ENCODE assay signal across 19 mouse cellular contexts in genomic region chr7:72973771-72974170, GRCm38 (mm10).
DNase-seq lines count a peak whose midpoint lies in the region; TF ChIP-seq lines count a peak whose summit lies in the region.
"Had no signal": no experiment of that assay in that cellular context is flagged by ENCODE, and none has a peak within 500 bp of the region (broad histone marks: within the 10 kb centered on the region; RNA-seq: fewer than 3 reads in every experiment).

No protein-coding gene starts in this region.

- intact Hi-C loops in gastrocnemius, adult 2 months (cut with DNase I), result no loop called here
- intact Hi-C loops in heart, adult 2 months (cut with DNase I), result no loop called here
- intact Hi-C loops in heart, postnatal 14 days (cut with DNase I), result no loop called here

- TF ChIP-seq POLR2A in heart, adult 2 months (IDR thresholded peaks at IDR 0.05; ENCODE audit: insufficient read depth, low read depth, low read length), result no peak

- no peaks in the 10 kb centered on the region for H3K36me3 ChIP-seq in heart, adult 2 months (ENCODE audit: control insufficient read depth, insufficient read depth, low read length)
- H3K36me3 ChIP-seq: heart, embryonic 12.5 days; heart, embryonic 15.5 days; hindbrain, embryonic 12.5 days; hindbrain, embryonic 15.5 days had no signal

- TF ChIP-seq EP300 in heart, adult 2 months (IDR thresholded peaks at IDR 0.05; ENCODE audit: insufficient read depth, low read depth, low read length), result no peak

- DNase-seq in gastrocnemius, adult 2 months, result peak; percentile 31
- no peak for DNase-seq in gastrocnemius, adult 18-20 months (ENCODE audit: low spot score)
- DNase-seq in heart, adult 2 months, result peak; percentile 21 to 24
- no peak for DNase-seq in heart, postnatal 14 days
- peak; percentile 59 for DNase-seq in adipocyte (ENCODE audit: low spot score)
- peak; percentile 4 for DNase-seq in skeletal muscle tissue, adult 2 months (ENCODE audit: low read depth, low spot score)
- no peak for DNase-seq in kidney, adult 11 months
- DNase-seq: adrenal gland, postnatal 10 days; adrenal gland, postnatal 36 days; cerebellum, adult 18-20 months; cerebellum, adult 9-10 months; cerebellum, postnatal 14 days; forebrain, postnatal 0 days; gastrocnemius, postnatal 10 days; gastrocnemius, postnatal 36 days had no signal

- no peak for TF ChIP-seq CTCF in gastrocnemius, adult 2 months (IDR thresholded peaks at IDR 0.05)
- TF ChIP-seq CTCF in heart, adult 2 months (IDR thresholded peaks at IDR 0.05), result no peak

- no peaks in the 10 kb centered on the region for H3K27me3 ChIP-seq in heart, adult 2 months (ENCODE audit: control insufficient read depth, insufficient read depth, low read length)
- H3K27me3 ChIP-seq: heart, embryonic 12.5 days; heart, embryonic 15.5 days; hindbrain, embryonic 12.5 days; hindbrain, embryonic 15.5 days had no signal

- peaks cover 2% of the 10 kb centered on the region for H3K4me1 ChIP-seq in heart, adult 2 months (ENCODE audit: control insufficient read depth, insufficient read depth, low read length)
- H3K4me1 ChIP-seq: hindbrain, embryonic 12.5 days; hindbrain, embryonic 15.5 days had no signal

- 62% methylated on average over 3 of the region's 3 CpGs for WGBS in heart, adult 2 months

- H3K9ac ChIP-seq in heart, adult 2 months (ENCODE audit: low read depth, low read length), result no peak overlapping the region
- H3K9ac ChIP-seq: forebrain, postnatal 0 days; heart, embryonic 12.5 days; heart, embryonic 15.5 days; hindbrain, embryonic 12.5 days; hindbrain, embryonic 15.5 days had no signal

- H3K27ac ChIP-seq in gastrocnemius, adult 2 months, result no peak overlapping the region
- H3K27ac ChIP-seq in heart, adult 2 months, result no peak overlapping the region
- H3K27ac ChIP-seq: heart, embryonic 15.5 days; hindbrain, embryonic 12.5 days; hindbrain, embryonic 15.5 days had no signal

- H3K79me2 ChIP-seq in heart, adult 2 months (replicated peaks; ENCODE audit: control insufficient read depth, insufficient read depth, low read length), result no peaks in the 10 kb centered on the region

- no peak overlapping the region for H3K4me3 ChIP-seq in gastrocnemius, adult 2 months
- no peak overlapping the region for H3K4me3 ChIP-seq in heart, adult 2 months
- H3K4me3 ChIP-seq: heart, embryonic 12.5 days; heart, embryonic 15.5 days; hindbrain, embryonic 12.5 days; hindbrain, embryonic 15.5 days had no signal

Comparison
In these comparisons a context has a peak if more than half of its experiments do, and no peak if none do; other contexts are left out.
1. DNase-seq: peak in gastrocnemius, adult 2 months (single experiment), heart, adult 2 months (2 of 2), adipocyte (single experiment) and skeletal muscle tissue, adult 2 months (single experiment); none in gastrocnemius, adult 18-20 months (single experiment), heart, postnatal 14 days (0 of 2) and kidney, adult 11 months (single experiment).